Mouse (Mus musculus): ENCODE results near the gene Ubap1l. TPM values are rescaled to one million over a fixed set of nuclear protein-coding genes. Genes with fewer than 3 reads are reported as not detected.
A peak's percentile ranks its signal among the peaks of the same experiment; 100 is the strongest.
"Not testable (repeated sequence)": the region's sequence is repeated elsewhere in the genome, so short reads cannot be mapped to it uniquely, and the experiment has no call there.

The Ubap1l gene
- 1 to 10 TPM; 3.3 to 7.4 (median 5.1) TPM for total RNA-seq (2022)

DNA sequence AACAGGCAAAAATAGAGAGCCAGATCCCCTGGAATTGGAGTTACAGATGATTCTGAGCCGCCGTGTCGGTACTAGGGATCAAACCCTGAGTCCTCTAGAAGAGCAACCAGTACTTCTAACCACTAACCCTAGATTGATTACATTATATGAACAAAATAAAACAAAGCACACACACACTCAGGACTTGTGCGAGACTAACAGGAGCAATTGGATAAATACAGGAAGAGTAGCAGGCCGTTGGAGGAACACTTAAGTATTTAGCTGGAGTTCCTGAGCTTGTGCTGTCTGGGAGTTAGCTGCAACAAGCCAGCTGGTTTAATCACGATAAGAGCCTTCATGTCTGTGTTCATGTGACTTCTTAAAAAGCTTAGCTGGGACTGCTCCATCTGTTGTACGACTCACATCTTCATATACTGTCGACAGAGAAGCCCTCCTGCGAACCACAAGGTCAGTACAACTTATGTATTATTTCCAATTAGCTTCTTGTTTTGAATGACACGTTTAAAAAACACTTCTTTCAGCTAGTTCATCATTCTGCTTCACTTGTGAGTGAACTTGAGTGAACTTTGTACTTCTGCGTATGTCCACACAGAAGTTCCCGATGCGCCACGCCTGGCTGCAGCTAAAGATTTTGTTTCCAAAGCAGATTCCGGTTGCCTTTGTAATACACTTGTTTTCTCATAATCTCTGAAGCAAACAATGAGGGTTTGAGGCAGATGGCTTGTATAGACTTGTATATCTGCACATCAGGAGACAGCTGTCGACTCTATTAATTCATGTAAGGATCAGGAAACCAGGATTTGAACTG lies at the start of gene Ubap1l:
Gene Ubap1l, plus strand, starts transcription at position 401 of the 808 bp plus-strand sequence.
- DNase-seq (ENCODE audit: low spot score in 2 of 2): no peak

DNA sequence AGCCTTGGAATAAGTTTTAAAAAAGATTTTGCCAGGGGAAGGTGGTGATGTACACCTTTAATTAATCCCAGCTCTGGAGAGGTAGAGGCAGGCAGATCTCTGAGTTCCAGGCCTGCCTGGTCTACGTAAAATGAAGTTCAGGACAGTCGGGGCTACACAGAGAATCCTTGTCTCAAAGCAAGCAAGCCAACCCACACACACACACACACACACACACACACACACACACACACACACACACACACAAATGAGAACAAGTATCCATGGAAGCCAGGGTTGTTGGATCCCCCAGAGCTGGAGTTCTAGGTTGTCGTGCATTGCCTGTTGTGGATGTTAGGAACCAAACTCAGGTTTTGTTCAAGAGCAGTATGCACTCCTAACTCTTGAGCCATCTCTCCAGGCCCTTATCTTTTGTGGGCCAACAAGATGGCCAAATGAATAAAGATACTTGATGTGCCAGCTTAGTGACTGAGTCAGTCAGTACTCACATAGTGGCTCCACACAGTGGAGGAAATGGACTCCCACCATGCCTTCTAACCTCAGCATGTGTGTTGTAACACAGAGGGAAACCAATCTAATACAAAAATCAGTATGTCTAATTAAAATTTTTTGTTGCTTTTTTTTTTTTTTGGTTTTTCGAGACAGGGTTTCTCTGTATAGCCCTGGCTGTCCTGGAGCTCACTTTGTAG lies 48.0 kb upstream of the Ubap1l start:
- DNase-seq (ENCODE audit: low spot score in 2 of 2): no peak

DNA sequence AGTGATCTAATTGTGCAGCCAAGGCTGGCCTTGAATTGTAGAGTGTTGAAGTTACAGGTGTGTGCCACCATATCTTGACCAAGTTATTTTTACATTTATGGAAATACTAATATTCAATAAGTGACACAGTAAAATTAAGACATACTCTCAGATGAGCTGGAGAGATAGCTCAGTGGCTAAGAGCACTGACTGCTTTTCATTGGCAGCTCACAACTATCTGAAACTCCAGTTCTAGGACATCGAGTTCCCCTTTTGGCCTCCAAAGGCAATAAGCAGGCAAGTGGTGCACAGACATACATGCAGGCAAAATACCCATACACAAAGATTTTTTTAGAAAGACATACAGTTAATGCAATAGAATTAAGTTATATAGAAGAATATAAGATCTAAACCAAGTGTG lies 47.0 kb upstream of the Ubap1l start:
- no peak for DNase-seq (ENCODE audit: low spot score in 2 of 2)

DNA sequence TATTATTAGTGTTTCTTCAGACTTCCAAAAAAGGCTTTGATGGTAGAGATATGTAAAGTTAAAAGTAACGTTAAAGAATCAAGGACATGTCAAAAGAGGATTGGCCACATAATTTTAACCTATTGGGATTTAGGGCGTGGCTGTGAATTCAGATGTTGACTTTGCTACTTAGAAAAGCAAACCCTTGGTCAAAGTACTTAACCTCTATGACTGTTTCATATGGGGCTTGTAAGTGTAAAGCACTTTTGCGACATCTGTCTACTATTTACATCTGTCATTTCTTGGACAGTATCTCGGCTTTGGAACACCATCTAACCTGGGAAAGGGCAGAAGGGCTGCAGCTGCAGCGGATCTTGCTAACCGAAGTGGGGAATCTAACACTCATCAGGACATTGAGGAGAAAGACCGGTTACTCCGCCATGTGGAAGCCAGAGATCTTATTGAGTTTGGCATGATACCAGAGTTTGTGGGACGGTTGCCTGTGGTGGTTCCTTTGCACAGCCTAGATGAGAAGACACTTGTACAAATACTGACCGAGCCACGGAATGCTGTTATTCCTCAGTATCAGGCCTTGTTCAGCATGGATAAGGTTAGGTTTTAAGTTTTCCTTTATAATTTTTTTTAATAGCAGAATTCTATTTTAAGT lies 38.5 kb upstream of the Ubap1l start:
- no peak for DNase-seq (ENCODE audit: low spot score in 2 of 2)

DNA sequence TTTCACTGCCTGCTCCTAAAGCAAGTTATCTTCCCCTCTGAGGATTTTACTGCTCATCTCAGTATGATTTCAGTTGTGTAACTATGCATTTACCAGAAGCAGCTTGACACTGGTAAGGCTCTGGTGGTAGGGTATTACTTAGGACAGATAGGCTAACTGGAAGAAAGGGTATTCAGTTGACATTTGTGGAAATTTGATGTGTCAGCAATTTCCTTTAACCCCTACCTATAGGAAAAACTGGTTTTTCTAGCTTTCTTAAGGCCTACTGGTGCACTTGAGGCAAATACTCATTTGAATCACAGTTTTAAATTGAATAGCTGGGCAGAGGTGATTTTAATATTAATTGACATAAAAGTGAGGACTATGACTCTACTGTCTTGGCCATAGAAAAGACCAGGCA lies 34.9 kb upstream of the Ubap1l start:
- no peak for DNase-seq (ENCODE audit: low spot score in 2 of 2)

DNA sequence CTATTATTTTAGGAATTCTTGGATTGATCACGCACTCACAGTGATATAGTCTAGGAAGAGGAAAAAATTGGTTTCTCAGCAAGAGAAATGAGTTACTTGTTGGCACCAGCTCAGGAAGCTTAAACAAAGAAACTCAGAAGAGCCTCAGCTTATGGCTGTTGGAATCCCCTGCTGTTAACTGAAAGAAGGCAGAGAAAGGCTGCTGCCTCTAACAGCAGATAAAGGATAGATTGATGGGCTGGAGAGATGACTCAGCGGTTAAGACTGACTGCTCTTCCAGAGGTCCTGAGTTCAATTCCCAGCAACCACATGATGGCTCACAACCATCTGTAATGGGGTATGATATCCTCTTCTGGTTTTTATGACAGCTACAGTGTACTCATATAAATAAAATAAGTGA lies 33.5 kb upstream of the Ubap1l start:
- DNase-seq (ENCODE audit: low spot score in 2 of 2): no peak

DNA sequence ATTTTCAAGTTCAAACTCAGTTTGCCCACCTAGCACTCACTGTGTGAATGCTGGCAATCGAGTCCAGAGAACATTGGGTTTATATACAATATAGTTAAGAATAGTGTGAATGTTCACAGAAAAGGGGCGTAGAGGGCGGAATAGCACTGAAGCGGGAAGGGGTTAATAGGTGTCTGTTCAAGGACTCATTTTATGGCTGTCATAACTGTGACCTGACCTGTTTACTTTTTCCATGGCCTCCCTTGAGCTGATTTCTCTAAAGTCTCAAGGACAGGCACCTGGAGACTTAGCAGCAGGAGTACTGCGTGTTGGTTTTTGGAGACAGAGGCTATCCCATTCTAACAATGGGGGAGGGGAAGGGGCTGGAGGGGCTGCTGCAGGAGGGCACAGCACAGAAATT lies 26.9 kb upstream of the Ubap1l start:
- no peak for DNase-seq (ENCODE audit: low spot score in 2 of 2)

DNA sequence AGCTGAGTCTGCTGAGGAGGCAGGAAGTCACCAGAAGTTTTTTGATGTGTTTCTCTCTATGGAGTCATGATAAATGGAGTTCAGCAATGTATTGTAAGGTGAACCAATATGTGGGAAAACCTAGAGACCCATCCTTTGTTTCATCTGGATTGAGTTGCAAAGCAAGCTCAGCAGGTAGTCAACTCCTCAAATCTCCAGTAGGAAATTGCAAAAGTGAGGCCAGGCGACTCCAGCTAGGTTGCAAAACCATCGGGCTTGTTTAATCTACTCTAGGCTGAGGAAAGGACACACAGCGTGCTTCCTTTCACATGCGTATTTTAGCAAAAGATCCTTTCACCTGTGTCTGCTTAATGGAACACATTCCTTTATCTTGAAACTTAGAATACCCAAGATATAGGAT lies 21.7 kb upstream of the Ubap1l start:
- no peak for DNase-seq (ENCODE audit: low spot score in 2 of 2)

DNA sequence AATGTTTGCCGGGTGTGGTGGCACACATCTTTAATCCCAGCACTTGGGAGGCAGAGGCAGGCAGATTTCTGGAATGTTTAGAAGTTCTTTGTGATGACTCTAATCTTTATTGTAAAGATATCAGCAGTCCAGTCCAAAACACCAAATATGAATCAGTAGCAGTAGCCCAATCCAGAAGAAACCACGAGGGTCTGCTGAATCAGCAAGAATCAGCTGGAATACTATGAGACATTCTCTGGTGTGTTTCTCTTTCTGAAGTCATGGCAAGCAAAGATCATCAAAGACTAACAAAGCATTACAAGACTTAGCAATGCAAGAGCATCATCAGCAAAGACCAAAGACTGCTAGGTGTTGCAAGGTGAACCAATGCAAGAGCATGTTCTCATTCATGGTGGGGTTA lies 20.4 kb upstream of the Ubap1l start:
- no peak for DNase-seq (ENCODE audit: low spot score in 2 of 2)

DNA sequence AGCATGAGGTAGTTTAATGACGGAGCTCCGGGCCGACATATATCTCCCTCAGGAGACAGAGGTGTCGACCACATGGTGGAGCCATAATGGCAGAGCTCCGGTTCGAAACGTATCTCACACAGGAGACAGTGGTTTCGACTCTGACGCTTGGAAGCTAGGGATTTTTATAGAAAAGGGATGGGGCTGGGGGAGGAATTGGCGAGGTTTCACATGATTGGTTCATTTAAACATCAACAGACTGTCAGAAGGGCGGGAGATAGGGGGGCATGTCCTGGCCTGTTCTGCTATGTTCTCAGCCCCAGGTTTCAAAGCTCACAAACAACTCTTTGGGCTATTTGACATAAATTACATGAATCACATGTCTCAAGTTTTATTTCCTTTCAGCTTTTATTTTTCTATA lies 15.4 kb upstream of the Ubap1l start:
- DNase-seq (ENCODE audit: low spot score in 2 of 2): not testable (repeated sequence)

DNA sequence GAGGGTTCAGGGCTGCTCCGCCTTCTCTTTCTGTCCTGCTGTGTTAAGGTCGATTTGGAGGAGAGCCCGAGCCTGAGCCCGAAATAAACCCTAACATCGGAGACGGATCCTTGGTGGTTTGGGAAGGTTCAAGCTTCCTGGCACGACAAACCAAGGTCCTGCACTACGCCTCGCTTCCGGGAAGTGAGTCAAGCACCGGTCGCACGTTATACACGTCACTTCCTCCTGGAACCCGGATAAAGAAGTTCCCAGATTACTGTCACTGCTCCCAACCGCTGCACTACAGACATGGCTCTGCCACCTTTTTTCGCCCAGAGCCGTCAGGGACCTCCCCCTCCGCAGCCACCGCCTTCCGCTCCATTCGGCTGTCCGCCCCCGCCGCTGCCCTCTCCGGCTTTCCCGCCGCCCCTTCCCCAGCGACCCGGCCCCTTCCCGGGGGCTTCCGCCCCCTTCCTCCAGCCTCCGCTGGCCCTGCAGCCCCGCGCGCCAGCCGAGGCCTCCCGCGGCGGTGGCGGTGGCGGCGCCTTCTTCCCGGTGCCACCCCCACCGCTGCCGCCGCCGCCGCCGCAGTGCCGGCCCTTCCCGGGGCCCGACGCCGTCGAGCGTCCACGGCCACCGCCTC lies 14.9 kb upstream of the Ubap1l start, which contains the start of gene Pdcd7:
Gene Pdcd7, plus strand, starts transcription at position 251 of the 622 bp plus-strand sequence.
- peak; percentile 94 to 97 for DNase-seq (ENCODE audit: low spot score in 2 of 2)

DNA sequence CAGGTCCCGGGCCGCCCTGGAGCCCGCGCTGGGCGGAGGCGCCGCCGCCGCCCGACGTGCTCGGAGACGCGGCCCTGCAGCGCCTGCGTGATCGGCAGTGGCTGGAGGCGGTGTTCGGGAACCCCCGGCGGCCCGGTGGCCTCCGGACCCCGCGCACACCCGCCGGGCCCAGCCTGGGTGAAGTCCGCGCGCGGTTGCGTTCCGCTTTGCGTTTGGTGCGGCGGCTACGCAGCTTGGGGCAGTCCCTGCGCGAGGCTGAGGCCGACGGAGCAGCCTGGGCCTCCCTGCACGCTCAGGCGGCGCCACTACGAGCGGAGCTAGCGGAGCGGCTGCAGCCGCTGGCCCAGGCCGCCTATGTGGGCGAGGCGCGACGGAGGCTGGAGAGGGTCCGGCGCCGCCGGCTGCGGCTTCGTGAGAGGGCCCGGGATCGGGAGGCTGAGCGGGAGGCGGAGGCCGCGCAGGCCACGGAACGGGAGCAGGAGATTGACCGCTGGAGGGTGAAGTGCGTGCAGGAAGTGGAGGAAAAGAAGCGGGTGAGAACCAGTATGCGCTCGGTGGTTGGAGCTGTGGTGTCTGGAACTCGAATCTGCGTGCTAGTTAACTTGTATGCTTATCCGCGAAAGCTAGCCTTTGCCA lies 14.2 kb upstream of the Ubap1l start:
- DNase-seq (ENCODE audit: low spot score in 2 of 2): peak in 1 of 2 experiments; percentile 21

DNA sequence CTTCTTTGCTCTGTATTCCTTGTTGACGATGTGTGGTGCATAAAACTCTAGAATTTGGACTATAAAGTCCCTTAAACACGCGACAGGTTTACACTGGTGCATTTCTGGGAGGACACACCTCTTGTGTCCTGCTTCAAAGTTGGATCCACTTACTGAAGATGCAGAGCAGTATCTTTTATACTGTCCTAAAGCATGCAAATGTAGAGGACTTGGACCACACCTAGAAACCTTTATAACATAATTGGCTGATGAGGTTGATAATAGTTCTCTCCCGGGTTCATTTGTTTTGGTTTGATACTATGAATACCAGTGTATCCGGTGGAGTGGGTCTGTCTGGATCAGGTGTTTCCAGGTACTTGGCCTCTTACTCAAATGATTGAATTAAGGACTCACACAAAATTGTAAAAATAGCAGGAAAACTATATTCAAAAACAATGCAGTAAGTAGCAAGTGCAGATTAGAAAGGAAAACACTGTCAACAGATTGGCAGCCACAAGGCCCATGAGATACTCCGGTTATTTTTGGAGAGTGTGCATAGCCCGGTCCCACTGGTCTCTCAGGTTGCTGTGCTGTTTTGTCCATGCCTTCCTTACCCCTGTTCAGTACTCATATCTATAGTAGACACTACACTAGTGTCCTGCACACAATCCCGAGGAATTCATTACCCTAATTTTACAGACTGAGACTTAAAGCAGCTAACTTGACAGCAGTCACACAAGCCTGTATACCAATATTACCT lies 13.6 kb upstream of the Ubap1l start:
- no peak for DNase-seq (ENCODE audit: low spot score in 2 of 2)

DNA sequence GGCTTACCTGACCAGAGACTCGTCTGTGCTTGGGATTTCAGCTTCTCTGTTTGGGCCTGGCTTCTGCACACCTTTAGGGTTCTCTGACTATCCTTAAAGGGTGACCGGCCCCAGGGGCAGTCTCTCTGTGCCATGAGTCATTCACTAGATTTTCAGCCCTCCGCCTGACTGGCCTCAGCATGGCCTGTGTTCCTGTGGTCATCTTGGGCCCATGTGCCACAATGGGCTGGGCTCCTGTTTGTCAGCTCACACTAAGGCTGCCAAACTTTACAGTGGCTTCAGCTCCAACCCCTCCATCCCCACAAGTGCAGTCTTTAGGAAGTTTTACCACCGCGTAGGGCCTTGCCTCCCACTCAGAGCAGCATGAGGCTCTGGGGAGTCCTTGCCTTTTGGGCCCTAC lies 7.6 kb upstream of the Ubap1l start:
- no peak for DNase-seq (ENCODE audit: low spot score in 2 of 2)

DNA sequence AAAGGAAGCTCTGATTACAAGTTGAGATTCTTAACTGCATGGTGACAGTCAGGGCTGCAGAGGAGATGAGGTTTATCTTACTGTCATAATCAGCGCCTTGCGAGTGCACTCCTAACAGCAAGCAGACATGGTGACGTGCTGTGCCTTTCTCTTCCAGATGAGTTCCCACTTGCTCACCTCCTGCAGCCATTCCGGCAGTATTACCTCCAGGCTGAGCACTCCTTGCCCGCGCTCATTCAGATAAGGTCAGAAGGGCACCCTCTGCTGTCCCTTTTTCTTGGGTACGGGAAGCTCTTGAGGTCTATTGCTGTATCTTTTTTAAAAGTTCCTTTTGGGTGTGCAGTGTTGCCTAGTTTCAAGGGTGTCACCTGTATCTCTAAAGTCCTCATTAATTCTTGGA lies 4.3 kb upstream of the Ubap1l start:
- DNase-seq (ENCODE audit: low spot score in 2 of 2): no peak

DNA sequence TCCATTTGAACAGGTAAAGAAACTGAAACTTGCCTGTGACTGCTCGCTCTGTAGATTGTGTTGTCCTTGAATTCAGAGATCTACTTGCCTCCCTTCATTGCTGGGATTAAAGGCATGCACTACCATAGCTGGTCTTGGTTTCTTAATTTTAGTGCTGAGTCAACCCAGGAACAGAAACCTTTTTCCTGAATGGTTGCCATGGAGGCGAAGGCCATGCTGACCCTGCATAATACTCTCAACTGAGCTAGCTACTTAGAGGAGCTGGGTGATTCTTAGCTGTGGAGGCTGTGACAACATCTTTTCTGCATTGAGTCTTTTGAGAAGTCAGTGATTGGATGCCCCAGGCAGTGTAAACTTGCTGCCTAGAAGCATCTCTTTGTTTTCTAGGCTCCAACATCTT lies 3.9 kb upstream of the Ubap1l start:
- DNase-seq (ENCODE audit: low spot score in 2 of 2): no peak

DNA sequence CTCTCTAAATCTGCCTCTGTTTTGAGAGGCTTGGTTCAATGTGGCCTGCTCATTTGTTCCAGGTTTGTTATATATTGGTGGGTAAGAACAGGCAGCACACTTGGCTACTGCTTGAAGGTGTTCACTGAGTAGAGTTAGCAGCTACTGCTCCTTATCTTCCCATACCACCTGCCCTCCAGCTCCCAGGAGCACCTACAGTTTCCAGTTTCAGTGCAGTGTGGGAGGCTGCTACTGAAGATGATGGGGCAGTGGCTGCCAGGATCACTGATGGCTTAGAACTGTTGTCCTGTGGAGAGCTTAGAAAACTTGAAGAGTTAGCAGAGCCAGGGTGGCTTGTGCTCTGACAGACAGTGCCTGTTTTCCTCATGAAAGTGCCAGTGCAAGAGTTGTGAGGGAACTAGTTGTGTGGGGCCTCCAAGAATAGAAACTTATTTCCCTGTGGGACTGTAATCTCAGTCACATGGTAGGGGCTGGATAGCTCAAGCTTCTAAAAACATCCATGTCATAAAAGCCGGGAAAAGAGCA lies 1.8 kb upstream of the Ubap1l start:
- no peak for DNase-seq (ENCODE audit: low spot score in 2 of 2)

DNA sequence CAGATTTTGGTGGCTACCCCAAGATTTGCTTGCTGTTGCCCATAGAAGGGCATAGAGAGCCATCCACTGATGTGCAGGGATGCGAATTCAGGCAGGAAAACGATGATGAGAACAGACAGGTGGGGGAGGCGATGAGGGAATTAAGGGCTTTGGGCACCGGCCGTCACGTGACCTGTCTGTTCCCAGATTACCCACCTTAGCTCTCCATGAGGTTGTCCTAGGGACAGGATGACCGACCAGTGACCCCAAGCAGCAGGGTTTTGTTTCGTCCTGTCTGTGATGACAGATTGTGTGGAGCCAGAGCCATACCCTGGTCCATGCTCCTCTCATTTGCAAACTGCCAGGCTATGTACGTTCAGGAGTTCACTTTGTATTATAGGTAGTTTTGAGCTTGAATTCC lies 2.8 kb downstream of the Ubap1l start:
- DNase-seq (ENCODE audit: low spot score in 2 of 2): no peak

DNA sequence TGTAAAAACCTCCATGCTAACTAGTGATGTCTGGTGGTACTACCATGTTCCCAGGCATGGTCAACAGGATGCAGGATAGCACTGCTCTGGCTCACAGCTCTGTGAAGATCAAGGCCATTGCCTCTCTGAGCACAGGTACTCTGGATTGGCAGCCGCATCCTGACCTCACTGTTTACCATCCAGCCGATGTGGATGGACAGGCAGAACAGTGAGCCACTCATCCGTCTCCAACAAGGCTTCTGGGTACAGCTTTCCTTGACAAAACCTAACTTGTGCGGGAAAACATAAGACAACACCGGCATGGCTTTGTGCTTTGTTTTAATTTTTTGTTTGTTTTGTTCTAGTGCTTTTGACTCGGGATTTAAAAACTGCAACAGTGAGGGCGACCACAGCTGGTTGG lies 4.9 kb downstream of the Ubap1l start:
- DNase-seq (ENCODE audit: low spot score in 2 of 2): no peak

DNA sequence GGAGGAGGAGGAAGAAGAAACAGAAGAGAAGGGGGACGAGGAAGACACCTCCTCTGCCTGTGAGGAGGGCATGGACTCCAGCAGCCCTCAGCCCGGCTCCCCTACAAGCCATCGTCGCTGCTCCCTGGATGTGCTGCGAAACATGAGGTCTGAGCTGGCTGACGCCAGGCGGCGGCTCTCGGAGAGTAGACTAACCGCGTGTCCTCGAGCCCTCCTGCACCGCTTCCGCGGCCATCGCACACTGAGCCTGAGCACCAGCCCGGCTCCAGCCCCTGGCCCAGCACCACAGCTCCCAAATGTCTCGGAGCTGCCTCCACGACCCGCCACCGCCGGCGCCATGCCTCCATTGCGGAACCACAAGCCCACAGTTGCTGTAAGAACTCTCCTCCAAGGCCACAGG lies 10.9 kb downstream of the Ubap1l start:
- DNase-seq (ENCODE audit: low spot score in 2 of 2): no peak

DNA sequence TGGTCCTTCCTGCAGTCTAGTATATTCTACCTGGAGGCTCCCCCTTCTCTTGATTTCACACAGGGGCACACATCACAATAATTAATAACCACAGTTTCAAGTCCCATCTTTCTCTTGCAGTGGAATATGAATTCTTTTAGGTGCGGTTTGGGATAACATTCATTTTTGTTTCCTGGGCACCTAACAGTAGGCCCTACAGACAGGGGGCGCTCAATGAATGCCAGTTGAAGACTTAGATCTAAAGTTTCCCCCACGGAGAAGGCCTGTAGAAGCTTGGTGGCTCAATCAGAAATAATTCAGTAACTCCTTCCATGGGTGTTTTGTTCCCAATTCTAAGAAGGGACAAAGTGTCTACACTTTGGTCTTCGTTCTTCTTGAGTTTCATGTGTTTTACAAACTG lies 11.6 kb downstream of the Ubap1l start:
- DNase-seq (ENCODE audit: low spot score in 2 of 2): peak in 1 of 2 experiments; percentile 46

Measured in layer of hippocampus, adult 8-10 months (tissue).